Mouse (Mus musculus) embryo, embryonic 11.5 days (tissue): ENCODE results near the gene Atp6v1f.

ENCODE experiments used
- DNase-seq: peaks from one replicate; pipeline ENCODE4 v3.0.0-alpha.2; 2012; ENCODE audit warnings: low read depth, low spot score

Gene Atp6v1f

GRCm38 (mm10) chr6:29467583-29468354, at the start of gene Atp6v1f:
Gene Atp6v1f (plus strand): TSS chr6:29467718.
- DNase-seq, result peak; percentile 91

GRCm38 (mm10) chr6:29420596-29420995, 46.9 kb upstream of the Atp6v1f start:
- DNase-seq, result no peak

- no peak for DNase-seq
These were observed 42.4 kb upstream of the Atp6v1f start for GRCm38 (mm10) chr6:29425118-29425517.

GRCm38 (mm10) chr6:29426331-29426730, 41.2 kb upstream of the Atp6v1f start:
- no peak for DNase-seq

GRCm38 (mm10) chr6:29428171-29428570, 39.3 kb upstream of the Atp6v1f start:
- DNase-seq, result no peak

- DNase-seq, result no peak
These were observed 36.7 kb upstream of the Atp6v1f start for GRCm38 (mm10) chr6:29430681-29431420.

GRCm38 (mm10) chr6:29431473-29431872, 36.0 kb upstream of the Atp6v1f start:
- DNase-seq, result no peak

- DNase-seq, result no peak
These were observed 35.4 kb upstream of the Atp6v1f start for GRCm38 (mm10) chr6:29432156-29432555.

GRCm38 (mm10) chr6:29432676-29433037, 34.9 kb upstream of the Atp6v1f start:
- DNase-seq, result no peak

- DNase-seq, result peak; percentile 16
These were observed 34.3 kb upstream of the Atp6v1f start, which contains the start of gene Flnc for GRCm38 (mm10) chr6:29433038-29433803. Gene Flnc (plus strand): TSS chr6:29433256.

GRCm38 (mm10) chr6:29433804-29434795, 33.4 kb upstream of the Atp6v1f start:
- DNase-seq, result peak; percentile 27

GRCm38 (mm10) chr6:29434911-29435691, 32.4 kb upstream of the Atp6v1f start:
- peak; percentile 43 for DNase-seq

GRCm38 (mm10) chr6:29435940-29436451, 31.5 kb upstream of the Atp6v1f start:
- peak; percentile 30 for DNase-seq

GRCm38 (mm10) chr6:29436461-29436934, 31.0 kb upstream of the Atp6v1f start:
- DNase-seq, result no peak

GRCm38 (mm10) chr6:29439251-29439650, 28.3 kb upstream of the Atp6v1f start:
- no peak for DNase-seq

GRCm38 (mm10) chr6:29439789-29440188, 27.7 kb upstream of the Atp6v1f start:
- DNase-seq, result no peak

GRCm38 (mm10) chr6:29444773-29445172, 22.7 kb upstream of the Atp6v1f start:
- DNase-seq, result no peak

GRCm38 (mm10) chr6:29445354-29445753, 22.2 kb upstream of the Atp6v1f start:
- DNase-seq, result no peak

GRCm38 (mm10) chr6:29449858-29450257, 17.7 kb upstream of the Atp6v1f start:
- DNase-seq, result no peak

GRCm38 (mm10) chr6:29450667-29451066, 16.9 kb upstream of the Atp6v1f start:
- DNase-seq, result no peak
